Mouse (Mus musculus): ENCODE measurements around the gene Rgl2.

- TF ChIP-seq POLR2A (IDR thresholded peaks at IDR 0.05; ENCODE audit: extremely low read depth, insufficient read depth, low read length) (no peak), CTCF (IDR thresholded peaks at IDR 0.05; ENCODE audit: low read depth, low read length) (no peak)
Measured at GRCm38 (mm10) chr17:33930280-33931158, 1.2 kb downstream of the Rgl2 start.
